Mouse (Mus musculus): ENCODE measurements around the gene Fam98b. TPM values are rescaled to one million over a fixed set of nuclear protein-coding genes. Genes with fewer than 3 reads are reported as not detected.
A peak's percentile ranks its signal among the peaks of the same experiment; 100 is the strongest.

Gene Fam98b
- total RNA-seq, 1 experiment from 2014 or later: 35.1 TPM

GRCm38 (mm10) chr2:117303391-117304350, 54.1 kb downstream of the Fam98b start:
- peak; percentile 20 for DNase-seq

GRCm38 (mm10) chr2:117304941-117305340, 55.4 kb downstream of the Fam98b start:
- DNase-seq: no peak

- DNase-seq: no peak
Measured at GRCm38 (mm10) chr2:117307959-117308358, 58.4 kb downstream of the Fam98b start.

GRCm38 (mm10) chr2:117309046-117309445, 59.5 kb downstream of the Fam98b start:
- DNase-seq: no peak

GRCm38 (mm10) chr2:117311349-117311748, 61.8 kb downstream of the Fam98b start:
- DNase-seq: no peak

- DNase-seq: no peak
Measured at GRCm38 (mm10) chr2:117312030-117312429, 62.5 kb downstream of the Fam98b start.

- no peak for DNase-seq
Measured at GRCm38 (mm10) chr2:117312441-117312895, 62.9 kb downstream of the Fam98b start.

GRCm38 (mm10) chr2:117313586-117314235, 64.2 kb downstream of the Fam98b start:
- no peak for DNase-seq

- DNase-seq: no peak
Measured at GRCm38 (mm10) chr2:117318991-117319390, 69.5 kb downstream of the Fam98b start.

Other genes starting within 250 kb of the Fam98b start
- 63.9 and 64.1 TPM in 2 replicates for gene Spred1, start 128.4 kb upstream of the Fam98b start, total RNA-seq (2021)
- gene Rasgrp1, start 93.3 kb downstream of the Fam98b start, total RNA-seq (2021): 1.7 and 9.8 TPM in 2 replicates